Mouse (Mus musculus): ENCODE results near the gene Foxp1.

The Foxp1 gene

GRCm38 (mm10) chr6:99027542-99028160 lies 494.9 kb downstream of the Foxp1 start:
- DNase-seq (ENCODE audit: low read depth, low spot score), result no peak

- no peak for DNase-seq (ENCODE audit: low read depth, low spot score)
These were observed 495.6 kb downstream of the Foxp1 start for GRCm38 (mm10) chr6:99026635-99027541.

GRCm38 (mm10) chr6:99026040-99026439 lies 496.5 kb downstream of the Foxp1 start:
- no peak for DNase-seq (ENCODE audit: low read depth, low spot score)

GRCm38 (mm10) chr6:99024588-99024987 lies 497.9 kb downstream of the Foxp1 start:
- no peak for DNase-seq (ENCODE audit: low read depth, low spot score)

- DNase-seq (ENCODE audit: low read depth, low spot score), result no peak
These were observed 501.7 kb downstream of the Foxp1 start for GRCm38 (mm10) chr6:99020570-99021444.

GRCm38 (mm10) chr6:99019716-99020115 lies 502.8 kb downstream of the Foxp1 start:
- no peak for DNase-seq (ENCODE audit: low read depth, low spot score)

GRCm38 (mm10) chr6:99019266-99019665 lies 503.3 kb downstream of the Foxp1 start:
- DNase-seq (ENCODE audit: low read depth, low spot score), result no peak

- no peak for DNase-seq (ENCODE audit: low read depth, low spot score)
These were observed 508.5 kb downstream of the Foxp1 start for GRCm38 (mm10) chr6:99013866-99014502.

- no peak for DNase-seq (ENCODE audit: low read depth, low spot score)
These were observed 509.2 kb downstream of the Foxp1 start for GRCm38 (mm10) chr6:99013119-99013865.

- DNase-seq (ENCODE audit: low read depth, low spot score), result no peak
These were observed 510.5 kb downstream of the Foxp1 start for GRCm38 (mm10) chr6:99011895-99012584.

GRCm38 (mm10) chr6:99009771-99010170 lies 512.8 kb downstream of the Foxp1 start:
- no peak for DNase-seq (ENCODE audit: low read depth, low spot score)

- DNase-seq (ENCODE audit: low read depth, low spot score), result no peak
These were observed 514.0 kb downstream of the Foxp1 start for GRCm38 (mm10) chr6:99008565-99008964.

GRCm38 (mm10) chr6:99007542-99007941 lies 515.0 kb downstream of the Foxp1 start:
- no peak for DNase-seq (ENCODE audit: low read depth, low spot score)

GRCm38 (mm10) chr6:99004255-99004997 lies 518.1 kb downstream of the Foxp1 start:
- no peak for DNase-seq (ENCODE audit: low read depth, low spot score)

- no peak for DNase-seq (ENCODE audit: low read depth, low spot score)
These were observed 519.3 kb downstream of the Foxp1 start for GRCm38 (mm10) chr6:99003108-99003709.

GRCm38 (mm10) chr6:99001637-99002036 lies 520.9 kb downstream of the Foxp1 start:
- DNase-seq (ENCODE audit: low read depth, low spot score), result no peak

- no peak for DNase-seq (ENCODE audit: low read depth, low spot score)
These were observed 523.3 kb downstream of the Foxp1 start for GRCm38 (mm10) chr6:98998971-98999932.

GRCm38 (mm10) chr6:98997742-98998141 lies 524.8 kb downstream of the Foxp1 start:
- DNase-seq (ENCODE audit: low read depth, low spot score), result no peak

All from embryo, embryonic 11.5 days (tissue).